Mouse (Mus musculus) liver, postnatal 0 days (tissue): ENCODE data around the gene Washc4.

ENCODE experiments used
- CTCF ChIP-seq: sonication (generic); IDR thresholded peaks from 2 replicates; pipeline ENCODE4 v1.5.1; 2016; ENCODE audit warnings: antibody characterized with exemption, low read depth
- EP300 ChIP-seq: IDR thresholded peaks from 2 replicates; pipeline ENCODE4 v1.6.1; 2016; ENCODE audit warnings: antibody characterized with exemption, low read depth, mild to moderate bottlenecking

DNA sequence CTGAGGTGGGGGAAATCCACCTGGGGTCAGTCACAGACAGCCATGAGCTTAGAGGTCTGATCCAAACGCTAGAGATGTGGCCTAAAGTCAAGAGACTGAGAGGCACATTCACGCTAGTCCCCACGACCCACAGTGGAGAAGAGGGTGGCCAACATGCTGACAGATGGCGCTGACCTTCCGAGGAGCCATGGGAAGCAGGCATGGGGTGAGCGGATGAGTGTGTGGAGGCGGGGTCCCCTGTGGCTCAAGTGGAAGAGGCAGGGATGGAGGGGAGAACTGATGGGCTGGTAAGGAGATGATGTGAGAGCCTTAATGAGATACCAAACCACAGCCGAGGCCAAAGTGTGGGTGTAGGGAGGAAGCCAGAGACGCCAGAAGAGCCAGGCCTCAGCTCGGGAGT, 88.2 kb downstream of the Washc4 start:
- no peak for TF ChIP-seq CTCF
- TF ChIP-seq EP300: no peak
